Mouse (Mus musculus): ENCODE results near the gene Xbp1. TPM values are rescaled to one million over a fixed set of nuclear protein-coding genes. Genes with fewer than 3 reads are reported as not detected.
"Not testable (repeated sequence)": the region's sequence is repeated elsewhere in the genome, so short reads cannot be mapped to it uniquely, and the experiment has no call there.

Xbp1 gene
- polyA plus RNA-seq (2011; ENCODE audit: insufficient read depth, insufficient read length, low replicate concordance, missing spikeins) = 24.1 and 52.1 TPM in 2 replicates

DNA sequence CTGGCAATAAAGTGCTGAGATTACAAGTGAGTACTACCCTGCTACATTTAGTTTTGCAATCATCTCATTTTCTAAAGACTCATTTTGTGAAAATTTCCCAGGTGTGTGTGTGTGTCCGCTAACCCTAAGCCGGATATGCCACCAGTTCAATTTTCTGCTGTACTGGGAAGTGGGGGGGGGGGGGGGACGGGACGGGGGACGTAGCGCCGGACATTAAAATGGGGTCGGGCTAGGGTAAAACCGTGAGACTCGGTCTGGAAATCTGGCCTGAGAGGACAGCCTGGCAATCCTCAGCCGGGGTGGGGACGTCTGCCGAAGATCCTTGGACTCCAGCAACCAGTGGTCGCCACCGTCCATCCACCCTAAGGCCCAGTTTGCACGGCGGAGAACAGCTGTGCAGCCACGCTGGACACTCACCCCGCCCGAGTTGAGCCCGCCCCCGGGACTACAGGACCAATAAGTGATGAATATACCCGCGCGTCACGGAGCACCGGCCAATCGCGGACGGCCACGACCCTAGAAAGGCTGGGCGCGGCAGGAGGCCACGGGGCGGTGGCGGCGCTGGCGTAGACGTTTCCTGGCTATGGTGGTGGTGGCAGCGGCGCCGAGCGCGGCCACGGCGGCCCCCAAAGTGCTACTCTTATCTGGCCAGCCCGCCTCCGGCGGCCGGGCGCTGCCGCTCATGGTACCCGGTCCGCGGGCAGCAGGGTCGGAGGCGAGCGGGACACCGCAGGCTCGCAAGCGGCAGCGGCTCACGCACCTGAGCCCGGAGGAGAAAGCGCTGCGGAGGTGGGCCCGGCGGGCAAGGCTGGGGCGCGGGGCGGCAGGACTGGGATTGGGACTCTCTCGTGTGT, at the start of gene Xbp1:
Gene Xbp1, plus strand, starts transcription at position 248 of the 854 bp plus-strand sequence.
- Histone ChIP-seq H3K27ac (ENCODE audit: control insufficient read depth, insufficient read depth, low read depth, low read length, poor library complexity) (peak within 1 kb of the TSS; percentile 94), H3K4me1 (ENCODE audit: control insufficient read depth, insufficient read depth, low read length) (no peaks in the 10 kb centered on the region; the same call in 1 of the 2 replicates), H3K4me3 (replicated peaks; ENCODE audit: control insufficient read depth, low read depth, low read length) (peak within 1 kb of the TSS; percentile 93)
- TF ChIP-seq POLR2A (IDR thresholded peaks at IDR 0.05; ENCODE audit: borderline replicate concordance, control insufficient read depth, low read depth, low read length) (peak; percentile 82), CTCF (IDR thresholded peaks at IDR 0.05; ENCODE audit: control insufficient read depth, insufficient read depth, low read length) (no peak)
- under 1% methylated on average over 72 of the region's 72 CpGs for WGBS

DNA sequence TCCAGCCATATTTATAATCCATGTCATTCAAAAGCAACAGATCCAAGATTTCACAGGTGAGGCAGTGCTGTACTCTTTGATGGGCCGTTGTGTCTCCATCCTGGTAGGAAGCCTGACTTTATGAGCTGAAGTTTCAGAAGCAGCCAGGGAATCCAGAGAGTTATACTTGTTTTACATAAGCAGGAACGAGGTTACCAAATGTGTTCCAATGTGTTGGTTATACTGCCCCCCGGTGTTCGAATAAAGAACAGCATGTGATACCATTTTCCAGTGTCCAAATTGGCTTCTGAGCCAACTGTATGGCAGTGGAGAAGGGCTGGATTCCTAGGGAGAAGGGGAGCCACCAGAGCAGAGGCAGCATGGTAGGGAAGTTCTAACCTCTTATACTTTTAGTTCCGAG, 46.3 kb upstream of the Xbp1 start:
- 11% methylated on average over 5 of the region's 5 CpGs for WGBS
- no peak overlapping the region for H3K4me3 ChIP-seq (replicated peaks; ENCODE audit: control insufficient read depth, low read depth, low read length)

DNA sequence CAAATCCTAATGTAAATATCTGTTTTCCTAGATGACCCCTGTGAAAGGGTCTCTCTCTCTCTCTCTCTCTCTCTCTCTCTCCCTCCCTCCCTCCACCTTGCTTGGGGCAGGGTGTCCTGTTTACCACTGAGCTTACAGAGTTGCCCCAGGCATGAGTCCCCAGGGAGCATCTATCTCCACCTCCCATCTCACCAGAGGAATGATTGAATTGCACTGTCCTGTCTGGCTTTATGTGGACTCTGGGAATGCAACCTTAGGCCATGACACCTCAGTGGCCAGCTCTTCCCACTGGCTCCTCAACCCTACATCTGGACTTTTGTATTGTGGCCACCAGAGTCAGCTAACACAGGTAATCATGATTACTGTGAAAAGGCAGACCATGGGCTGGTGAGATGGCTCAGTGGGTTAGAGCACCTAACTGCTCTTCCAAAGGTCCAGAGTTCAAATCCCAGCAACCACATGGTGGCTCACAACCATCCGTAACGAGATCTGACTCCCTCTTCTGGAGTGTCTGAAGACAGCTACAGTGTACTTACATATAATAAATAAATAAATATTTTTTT, 44.8 kb upstream of the Xbp1 start:
- not testable (repeated sequence) for H3K4me3 ChIP-seq (replicated peaks; ENCODE audit: control insufficient read depth, low read depth, low read length); H3K27ac ChIP-seq (ENCODE audit: control insufficient read depth, insufficient read depth, low read depth, low read length, poor library complexity); H3K4me1 ChIP-seq (ENCODE audit: control insufficient read depth, insufficient read depth, low read length)
- WGBS = 85% methylated on average over 2 of the region's 2 CpGs

More for the DNA sequence above, 46.3 kb upstream of the Xbp1 start:
- TF ChIP-seq CTCF (IDR thresholded peaks at IDR 0.05; ENCODE audit: control insufficient read depth, insufficient read depth, low read length) (no peak), POLR2A (IDR thresholded peaks at IDR 0.05; ENCODE audit: borderline replicate concordance, control insufficient read depth, low read depth, low read length) (no peak)
- Histone ChIP-seq H3K27ac (ENCODE audit: control insufficient read depth, insufficient read depth, low read depth, low read length, poor library complexity) (no peak overlapping the region), H3K4me1 (ENCODE audit: control insufficient read depth, insufficient read depth, low read length) (no peaks in the 10 kb centered on the region; the same call in 1 of the 2 replicates)

DNA sequence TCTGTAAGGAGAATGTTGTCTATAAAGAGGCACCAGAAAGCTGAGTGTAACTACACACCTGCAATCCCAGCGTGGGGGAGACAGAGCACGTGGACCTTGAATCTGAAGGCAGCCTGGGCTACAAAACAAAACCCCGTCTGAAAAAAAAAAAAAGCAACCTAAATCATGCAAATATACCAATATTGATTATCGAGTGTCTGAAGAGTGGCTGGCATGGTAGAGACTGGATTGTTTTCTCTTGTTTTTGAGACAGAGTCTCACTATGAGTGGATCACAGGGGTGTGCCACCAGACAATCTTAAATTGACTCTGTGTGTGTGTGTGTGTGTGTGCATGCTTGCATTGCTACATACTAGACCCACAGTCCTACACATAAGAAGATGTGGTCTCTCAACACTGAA, 43.7 kb upstream of the Xbp1 start:
- TF ChIP-seq CTCF (IDR thresholded peaks at IDR 0.05; ENCODE audit: control insufficient read depth, insufficient read depth, low read length) (no peak), POLR2A (IDR thresholded peaks at IDR 0.05; ENCODE audit: borderline replicate concordance, control insufficient read depth, low read depth, low read length) (no peak)
- Histone ChIP-seq H3K4me1 (ENCODE audit: control insufficient read depth, insufficient read depth, low read length) (no peaks in the 10 kb centered on the region), H3K4me3 (replicated peaks; ENCODE audit: control insufficient read depth, low read depth, low read length) (no peak overlapping the region), H3K27ac (ENCODE audit: control insufficient read depth, insufficient read depth, low read depth, low read length, poor library complexity) (no peak overlapping the region)
- WGBS = 82% methylated on average over 4 of the region's 4 CpGs

DNA sequence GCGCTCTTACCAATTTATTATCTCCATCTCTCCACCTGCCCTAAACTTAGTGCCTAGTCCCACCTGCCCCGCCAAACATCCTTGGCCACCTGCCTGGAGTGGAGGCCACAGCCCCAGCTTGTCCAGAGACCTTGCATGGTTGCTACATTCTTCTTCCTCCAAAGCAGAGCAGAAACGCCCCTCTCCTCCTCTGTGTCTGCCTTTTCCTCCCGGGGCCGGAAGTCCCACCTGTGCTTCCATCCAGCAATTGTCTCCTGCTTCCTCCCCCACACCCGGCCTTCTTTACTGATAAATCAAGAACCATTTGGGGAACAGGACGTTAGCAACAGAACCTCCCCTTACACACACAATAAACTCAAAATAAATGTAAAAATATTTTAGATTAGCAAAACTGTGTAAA, 42.3 kb upstream of the Xbp1 start:
- no peaks in the 10 kb centered on the region for H3K4me1 ChIP-seq (ENCODE audit: control insufficient read depth, insufficient read depth, low read length)
- no peak overlapping the region for H3K4me3 ChIP-seq (replicated peaks; ENCODE audit: control insufficient read depth, low read depth, low read length)
- no peak for TF ChIP-seq CTCF (IDR thresholded peaks at IDR 0.05; ENCODE audit: control insufficient read depth, insufficient read depth, low read length)
- 74% methylated on average over 7 of the region's 7 CpGs for WGBS
- no peak overlapping the region for H3K27ac ChIP-seq (ENCODE audit: control insufficient read depth, insufficient read depth, low read depth, low read length, poor library complexity)

DNA sequence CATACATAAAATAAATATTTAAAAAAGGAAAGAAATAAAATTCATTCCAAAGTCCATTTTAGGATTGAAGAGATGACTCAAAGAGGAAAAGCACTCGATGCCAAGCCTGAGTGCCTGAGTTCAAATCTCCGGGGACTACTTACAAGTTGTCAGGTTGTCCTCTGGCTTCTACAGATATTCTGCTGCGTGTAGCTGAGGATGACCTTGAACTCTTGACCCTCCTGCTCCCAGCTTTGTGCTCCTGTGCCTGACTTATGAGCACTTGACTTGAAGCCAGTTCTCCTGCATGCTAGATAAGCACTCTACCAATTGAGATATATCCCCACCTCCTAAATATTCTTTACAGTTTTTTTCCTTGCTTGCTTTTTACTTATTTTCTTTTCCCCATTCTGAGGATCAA, 41.6 kb upstream of the Xbp1 start:
- TF ChIP-seq POLR2A (IDR thresholded peaks at IDR 0.05; ENCODE audit: borderline replicate concordance, control insufficient read depth, low read depth, low read length) = no peak
- TF ChIP-seq CTCF (IDR thresholded peaks at IDR 0.05; ENCODE audit: control insufficient read depth, insufficient read depth, low read length) = no peak
- WGBS = 86% methylated on average over 3 of the region's 3 CpGs
- Histone ChIP-seq H3K4me3 (replicated peaks; ENCODE audit: control insufficient read depth, low read depth, low read length) (no peak overlapping the region), H3K4me1 (ENCODE audit: control insufficient read depth, insufficient read depth, low read length) (no peaks in the 10 kb centered on the region), H3K27ac (ENCODE audit: control insufficient read depth, insufficient read depth, low read depth, low read length, poor library complexity) (no peak overlapping the region)

DNA sequence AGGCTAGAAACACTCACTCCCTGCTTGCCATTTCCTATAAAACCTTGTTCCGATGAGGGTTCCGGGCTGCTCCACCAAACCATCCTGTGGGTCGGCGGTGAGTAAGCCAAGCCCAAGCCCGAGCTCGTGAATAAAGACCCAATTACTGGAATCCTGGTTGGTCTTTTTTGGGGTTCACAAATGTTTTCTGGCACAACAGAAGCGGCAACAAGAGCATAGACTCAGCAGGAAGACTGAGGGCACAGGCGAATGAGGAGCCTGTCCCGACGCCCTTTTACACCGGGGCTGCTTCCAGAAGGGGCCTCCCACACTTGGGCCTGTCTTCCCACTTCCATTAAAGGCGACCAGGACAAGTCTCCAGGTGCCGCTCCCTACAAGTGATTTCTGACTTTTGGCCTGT, 37.9 kb upstream of the Xbp1 start:
- Histone ChIP-seq H3K4me3 (replicated peaks; ENCODE audit: control insufficient read depth, low read depth, low read length) (no peak overlapping the region), H3K4me1 (ENCODE audit: control insufficient read depth, insufficient read depth, low read length) (no peaks in the 10 kb centered on the region; the same call in 1 of the 2 replicates), H3K27ac (ENCODE audit: control insufficient read depth, insufficient read depth, low read depth, low read length, poor library complexity) (no peak overlapping the region)
- TF ChIP-seq CTCF (IDR thresholded peaks at IDR 0.05; ENCODE audit: control insufficient read depth, insufficient read depth, low read length) (no peak), POLR2A (IDR thresholded peaks at IDR 0.05; ENCODE audit: borderline replicate concordance, control insufficient read depth, low read depth, low read length) (no peak)
- WGBS = 89% methylated on average over 13 of the region's 13 CpGs

DNA sequence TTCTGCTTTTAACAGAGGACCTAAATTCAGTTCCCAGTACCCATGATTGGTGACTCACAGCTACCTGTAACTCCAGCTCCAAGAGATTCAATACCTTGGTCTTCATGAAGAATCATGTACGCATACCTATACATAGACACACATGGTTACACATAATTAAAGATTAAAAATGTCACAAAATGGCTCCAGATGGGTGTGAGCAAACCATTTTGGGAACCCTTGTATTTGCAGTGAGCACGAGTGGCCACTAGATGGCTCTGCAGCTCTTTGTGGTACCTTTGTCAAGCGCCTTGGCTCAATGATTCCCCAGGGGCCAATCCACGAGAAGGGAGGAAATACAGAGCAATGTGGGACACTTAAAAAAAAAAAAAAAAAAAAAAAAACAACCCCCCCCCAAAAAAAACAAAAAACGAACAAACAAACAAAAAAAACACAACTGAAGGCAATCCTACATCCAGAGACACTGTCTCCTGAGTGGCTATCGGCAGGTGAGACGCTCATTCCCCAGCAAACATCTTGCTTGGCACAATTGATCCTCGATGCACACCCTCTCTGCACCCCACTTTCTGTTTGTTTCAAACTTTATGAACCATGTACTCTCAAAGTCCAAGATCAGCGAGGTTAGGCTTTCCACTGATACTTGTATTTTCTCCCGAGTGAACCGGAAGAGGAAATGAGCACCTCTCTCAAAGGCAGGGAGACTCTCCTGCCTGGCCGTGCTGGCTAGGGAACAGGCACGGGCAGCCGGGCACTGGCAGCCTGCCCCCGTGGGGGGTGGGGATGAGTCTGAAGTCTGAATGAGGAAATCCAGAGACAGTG, 35.1 kb upstream of the Xbp1 start:
- no peaks in the 10 kb centered on the region; the same call in 1 of the 2 replicates for H3K4me1 ChIP-seq (ENCODE audit: control insufficient read depth, insufficient read depth, low read length)
- WGBS = 2% methylated on average over 15 of the region's 15 CpGs
- TF ChIP-seq POLR2A (IDR thresholded peaks at IDR 0.05; ENCODE audit: borderline replicate concordance, control insufficient read depth, low read depth, low read length) (peak; percentile 62; the same call in 1 of the 2 replicates), CTCF (IDR thresholded peaks at IDR 0.05; ENCODE audit: control insufficient read depth, insufficient read depth, low read length) (peak; percentile 89)

DNA sequence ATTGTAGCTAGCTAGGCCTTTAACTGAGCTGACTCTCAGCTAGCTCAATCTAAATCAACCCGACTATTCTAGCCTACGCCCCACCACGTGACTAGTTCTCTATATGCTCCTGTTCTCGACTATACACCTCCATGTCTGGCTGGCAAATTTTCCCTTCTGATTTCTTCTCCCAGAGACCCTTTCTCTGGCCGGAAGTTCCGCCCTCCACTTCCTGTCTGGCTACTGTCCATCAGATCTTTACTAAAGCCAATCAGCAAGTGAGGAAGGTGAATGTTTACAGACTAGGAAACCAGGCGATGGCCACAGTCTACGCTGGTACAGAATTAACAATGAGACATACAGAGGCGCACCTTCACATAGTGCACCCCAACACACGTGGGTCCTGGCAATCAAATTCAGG, 31.0 kb upstream of the Xbp1 start:
- H3K27ac ChIP-seq (ENCODE audit: control insufficient read depth, insufficient read depth, low read depth, low read length, poor library complexity); H3K4me3 ChIP-seq (replicated peaks; ENCODE audit: control insufficient read depth, low read depth, low read length); H3K4me1 ChIP-seq (ENCODE audit: control insufficient read depth, insufficient read depth, low read length): not testable (repeated sequence)
- WGBS = 70% methylated on average over 10 of the region's 10 CpGs

More for the DNA sequence above, 35.1 kb upstream of the Xbp1 start:
- Histone ChIP-seq H3K27ac (ENCODE audit: control insufficient read depth, insufficient read depth, low read depth, low read length, poor library complexity) (peak overlapping the region; percentile 39), H3K4me3 (replicated peaks; ENCODE audit: control insufficient read depth, low read depth, low read length) (peak overlapping the region; percentile 72)
